Mouse (Mus musculus) layer of hippocampus, adult 18-20 months (tissue): ENCODE measurements around the gene Dnmt3b. TPM values are rescaled to one million over a fixed set of nuclear protein-coding genes. Genes with fewer than 3 reads are reported as not detected.
"Not testable (repeated sequence)": the region's sequence is repeated elsewhere in the genome, so short reads cannot be mapped to it uniquely, and the experiment has no call there.

Experiments used
- DNase-seq, 2 experiments: peaks; one replicate each; pipeline ENCODE4 v3.0.0; 2022; ENCODE audit warnings: low spot score in 2 of 2
- total RNA-seq, 2 experiments: library from RNA; stranded (reverse); gene quantifications; 2 replicates each; pipeline ENCODE4 v1.2.3; 2021

Dnmt3b gene
- total RNA-seq, 2 experiments from 2014 or later, result 0.87 to 1.5 TPM

DNA sequence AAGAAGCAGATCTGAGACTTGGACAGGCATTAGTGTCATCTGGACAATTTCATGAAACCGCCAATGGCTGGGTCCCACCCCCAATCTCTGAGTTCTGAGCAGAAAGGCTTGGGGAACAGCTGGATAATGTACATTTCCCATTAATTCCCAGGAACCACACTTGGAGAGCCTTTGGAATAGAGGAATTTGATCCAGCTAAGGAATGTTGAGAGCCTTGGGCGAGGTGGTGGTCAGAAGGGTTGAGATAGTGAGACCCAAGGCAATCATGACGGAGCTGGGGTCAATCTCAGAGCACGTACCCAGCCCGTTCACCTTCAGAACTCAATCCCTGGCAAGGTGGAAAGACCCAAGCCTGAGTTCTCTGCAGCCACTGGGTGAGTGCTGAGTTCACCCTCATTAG is 16.0 kb upstream of the Dnmt3b start:
- DNase-seq, result no peak

DNA sequence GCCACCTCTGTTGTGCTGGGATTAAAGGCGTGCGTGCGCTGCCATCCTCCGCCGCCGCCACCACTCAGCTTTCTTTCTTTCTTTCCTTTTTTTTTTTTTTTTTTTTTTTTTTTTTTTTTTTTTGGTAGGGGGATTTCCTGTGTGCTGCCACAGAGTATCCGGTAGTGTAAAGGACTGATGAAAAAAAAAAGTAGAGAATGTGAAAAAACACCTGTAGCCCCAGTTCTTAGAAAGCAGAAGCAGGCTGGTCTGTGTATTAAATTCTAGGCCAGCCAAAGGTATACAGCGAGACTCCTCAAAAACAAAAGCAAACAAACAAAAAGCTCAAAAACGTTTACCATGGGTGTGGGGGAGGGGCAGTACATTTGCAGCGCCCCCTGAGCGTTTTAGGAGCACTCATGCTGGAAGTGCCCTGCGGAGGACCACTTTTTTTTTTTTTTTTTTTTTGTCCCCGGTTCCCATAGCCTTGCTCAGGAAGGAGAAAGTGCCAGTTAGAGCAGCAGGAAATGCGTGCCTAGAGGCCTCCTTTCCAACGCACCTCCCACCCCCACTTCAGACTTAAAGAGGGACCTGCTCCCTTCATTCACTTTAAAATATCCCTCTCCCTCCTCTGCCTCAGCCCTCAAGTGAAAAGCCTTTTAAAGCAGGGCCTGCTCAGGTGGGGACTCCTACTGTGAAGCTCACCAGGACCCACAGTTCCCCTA is 10.1 kb upstream of the Dnmt3b start:
- DNase-seq, result no peak

DNA sequence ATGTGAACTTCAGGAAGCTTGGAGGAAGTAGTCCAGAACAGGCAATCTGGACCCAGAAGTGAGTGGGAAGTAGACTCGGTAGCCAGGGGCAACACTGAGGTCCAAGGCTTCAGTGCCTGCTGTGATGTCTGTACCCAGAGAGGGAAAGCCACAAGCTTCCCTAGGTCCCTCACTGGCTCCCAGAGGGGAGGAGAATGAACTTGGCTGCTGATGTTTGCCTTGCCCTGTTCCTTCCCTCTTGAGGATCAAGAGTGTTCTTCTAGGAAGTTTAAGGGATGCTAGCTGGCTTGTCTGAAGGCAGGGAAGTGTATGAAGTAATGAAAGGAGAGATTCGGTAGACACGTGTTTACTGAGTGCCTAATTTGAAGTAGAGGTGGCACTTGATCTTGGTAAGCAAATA is 6.8 kb upstream of the Dnmt3b start:
- DNase-seq, result no peak

DNA sequence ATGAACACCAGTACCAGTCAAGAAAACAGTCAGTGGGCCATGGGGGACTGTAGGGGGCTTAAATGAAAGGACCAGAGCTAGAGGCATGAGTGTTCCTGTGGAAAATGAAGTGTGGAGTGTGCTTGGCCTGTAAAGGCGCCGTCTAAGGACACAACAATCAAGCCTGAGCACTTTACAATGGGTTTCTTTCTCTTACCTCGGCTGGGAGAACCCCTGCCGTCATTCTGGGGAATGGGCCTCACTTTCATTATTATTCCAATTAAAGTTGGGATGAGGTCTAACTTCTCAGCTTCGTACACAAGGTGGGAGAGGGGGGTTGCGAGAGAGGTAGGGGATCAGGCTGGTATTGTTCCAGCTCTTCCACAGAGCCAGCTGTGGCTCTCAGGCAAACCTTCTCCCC is 6.3 kb upstream of the Dnmt3b start:
- no peak for DNase-seq

DNA sequence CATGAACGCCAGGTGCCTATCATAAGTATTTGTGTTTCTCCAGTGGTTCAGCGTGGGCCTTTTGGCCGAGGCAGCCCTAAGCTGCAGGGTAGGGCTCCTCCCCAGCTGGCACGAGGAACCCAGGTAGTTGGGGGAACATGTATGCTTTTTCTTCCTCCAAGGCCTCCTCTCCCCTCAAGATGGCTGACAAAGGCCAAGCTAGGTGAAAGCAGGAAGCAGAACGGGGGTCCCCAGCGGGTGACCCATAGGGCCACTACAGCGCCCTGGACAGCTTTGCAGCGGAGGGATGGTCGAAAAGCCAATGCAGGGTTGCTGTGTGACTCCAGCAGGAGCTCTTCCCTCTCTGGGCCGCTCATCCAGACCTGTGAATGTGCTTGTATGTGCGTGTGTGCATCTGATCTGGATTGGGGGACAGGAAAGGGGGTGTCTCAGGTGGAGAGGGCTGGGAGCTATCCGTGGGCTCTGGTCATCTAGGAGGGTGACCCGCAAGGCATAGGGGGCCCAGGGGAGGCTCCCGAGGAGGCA is 415 bp upstream of the Dnmt3b start:
- peak in 1 of 2 experiments; percentile 2 for DNase-seq

DNA sequence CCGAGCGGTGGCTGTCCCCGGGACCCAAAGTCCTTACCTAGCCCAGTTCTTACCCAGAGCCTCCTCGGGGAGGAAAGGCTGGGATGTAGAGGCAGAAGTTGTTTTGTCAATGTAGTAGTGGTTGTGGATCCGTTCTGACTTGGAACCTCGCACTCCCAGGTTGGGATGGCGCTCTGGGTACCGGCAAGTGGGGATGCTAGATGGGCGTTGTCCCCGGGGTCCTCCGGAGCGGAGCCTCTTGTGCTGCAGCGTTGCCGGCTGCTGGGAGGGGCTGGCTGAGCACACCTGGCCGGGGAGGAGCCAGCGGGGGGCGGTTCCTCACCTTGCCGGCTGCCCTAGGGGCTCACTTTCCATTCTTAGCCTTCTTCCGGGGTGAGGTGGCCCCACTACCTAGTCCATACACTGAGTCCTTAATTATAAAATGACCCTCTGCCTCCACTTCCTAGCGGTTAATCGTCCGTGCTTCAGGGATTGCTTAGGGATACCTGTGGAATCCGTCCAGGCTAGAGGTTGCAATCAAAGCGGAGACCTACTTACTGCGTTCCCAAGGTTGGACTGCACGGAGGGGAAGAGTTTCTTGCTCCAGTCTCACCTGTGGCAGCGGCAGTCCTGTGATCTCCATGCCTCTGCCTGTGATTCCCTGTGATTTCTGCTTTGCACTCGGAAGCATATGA is 901 bp downstream of the Dnmt3b start:
- no peak for DNase-seq

DNA sequence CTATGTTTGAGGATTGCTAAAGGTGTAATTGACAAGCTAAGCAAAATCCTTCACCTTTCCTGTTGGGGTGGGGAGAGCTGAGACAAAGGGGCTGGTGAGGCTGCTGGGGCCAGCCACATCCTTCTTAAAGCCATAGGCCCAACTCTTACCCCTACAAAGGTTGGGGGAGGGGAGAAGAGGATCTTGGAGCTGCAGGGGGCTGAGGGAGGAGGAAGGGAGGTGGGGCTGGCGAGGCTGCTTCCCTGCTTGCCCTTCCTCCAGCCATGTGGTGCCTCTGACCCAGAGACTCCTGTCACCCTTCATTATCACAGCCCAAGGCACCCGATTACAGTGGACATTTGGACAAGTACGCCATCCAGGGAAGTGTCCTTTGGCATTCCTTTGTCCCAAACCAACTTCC is 2.4 kb downstream of the Dnmt3b start:
- no peak for DNase-seq

DNA sequence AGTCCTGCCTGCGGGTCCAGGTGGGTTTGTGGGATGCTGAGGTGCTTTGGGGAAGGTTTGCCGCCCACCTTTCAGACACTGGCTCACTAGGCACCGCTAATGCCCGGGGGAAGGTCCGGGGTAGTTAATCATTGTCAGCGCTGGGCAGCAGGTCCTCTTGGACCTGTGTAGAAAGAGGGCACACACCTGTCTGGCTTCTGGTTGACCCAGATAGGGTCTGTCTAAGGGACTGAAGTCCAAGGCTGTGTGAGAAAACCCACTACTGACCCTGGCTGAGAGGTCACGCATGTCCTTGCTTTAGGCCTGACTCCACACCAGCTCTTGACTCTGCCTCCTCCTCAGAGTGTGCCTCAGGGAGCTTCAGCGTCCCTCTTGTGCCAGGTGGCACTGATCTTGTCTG is 8.4 kb downstream of the Dnmt3b start:
- DNase-seq, result not testable (repeated sequence)

DNA sequence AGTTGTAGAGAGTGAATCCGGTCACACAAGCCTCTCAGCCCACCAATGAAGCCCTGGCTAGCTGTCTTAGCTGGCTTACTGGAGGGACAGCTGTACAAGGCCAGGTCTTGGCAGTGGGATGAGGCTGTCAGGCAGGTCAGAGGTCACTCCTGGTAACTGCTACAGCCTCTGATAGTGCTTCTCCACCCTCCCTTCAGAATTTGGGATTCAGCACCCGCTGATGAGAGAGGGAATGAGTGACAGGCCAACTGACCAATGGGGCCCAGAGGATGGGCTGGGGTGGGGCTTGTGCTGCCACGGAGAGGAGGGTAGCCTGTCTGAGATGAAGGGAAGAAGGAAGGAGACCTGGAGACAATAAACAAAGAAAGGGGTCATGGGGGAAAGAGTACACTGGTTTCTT is 11.4 kb downstream of the Dnmt3b start:
- no peak for DNase-seq

DNA sequence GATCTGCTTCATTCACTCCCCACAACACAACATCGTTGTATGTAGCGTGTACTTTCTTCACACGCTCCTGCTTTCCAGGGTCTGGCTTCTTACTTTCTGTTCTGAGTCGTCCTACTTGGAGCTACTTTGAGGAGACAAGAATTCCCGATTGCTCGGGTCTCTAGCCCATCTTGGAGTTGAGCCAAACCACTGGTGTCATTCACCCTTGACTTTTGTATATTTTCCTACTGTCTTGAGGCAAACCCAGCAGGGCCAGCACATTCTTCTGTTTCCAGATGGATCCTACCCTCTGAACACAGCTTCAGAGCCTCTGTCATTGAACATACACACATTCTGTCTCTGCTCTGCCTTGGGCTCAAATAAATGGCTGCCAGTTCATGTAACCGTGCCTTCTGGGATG is 16.2 kb downstream of the Dnmt3b start:
- no peak for DNase-seq

DNA sequence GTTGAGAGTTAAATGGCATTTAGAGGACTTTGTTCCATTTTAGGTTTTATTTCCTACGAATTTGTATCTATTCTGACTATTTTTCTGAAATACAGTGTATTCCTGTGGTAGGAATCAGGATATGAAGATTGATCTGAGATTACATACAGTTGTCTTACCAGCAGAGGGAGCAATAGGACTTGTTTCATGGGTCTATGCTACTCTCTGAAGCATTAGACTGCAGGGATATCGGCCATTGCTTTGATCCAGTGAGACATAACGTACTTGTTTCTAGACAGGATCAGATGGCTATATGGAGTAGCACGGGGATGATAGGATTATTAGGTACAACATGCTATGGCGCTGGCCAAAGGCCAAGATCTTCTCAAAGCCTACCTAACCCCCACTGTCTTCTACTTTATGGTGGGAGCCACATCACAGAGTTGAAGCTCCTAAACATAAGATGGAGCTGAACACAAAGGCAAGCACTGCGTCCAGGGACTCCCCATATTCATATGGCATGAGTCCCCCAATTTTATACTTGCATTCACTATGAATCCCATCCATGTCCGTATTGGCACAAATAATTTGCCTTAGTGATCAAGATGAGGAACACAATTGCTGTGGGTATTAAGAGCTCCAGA is 19.6 kb downstream of the Dnmt3b start:
- DNase-seq, result peak; percentile 8 to 78

DNA sequence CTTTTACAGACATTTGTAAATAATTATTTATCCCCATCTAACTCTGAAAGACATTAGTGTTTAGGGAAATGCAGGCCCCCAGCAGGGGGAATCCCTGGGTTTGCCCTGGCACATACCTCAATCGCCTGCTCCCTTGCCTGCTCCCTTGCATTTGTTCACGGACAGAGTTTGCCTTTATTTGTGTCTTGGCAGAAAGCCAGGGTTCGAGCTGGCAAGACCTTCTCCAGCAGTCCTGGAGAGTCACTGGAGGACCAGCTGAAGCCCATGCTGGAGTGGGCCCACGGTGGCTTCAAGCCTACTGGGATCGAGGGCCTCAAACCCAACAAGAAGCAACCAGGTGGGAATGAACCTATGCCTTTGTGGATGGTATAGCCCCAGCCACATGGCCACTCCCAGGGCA is 20.9 kb downstream of the Dnmt3b start:
- no peak for DNase-seq

DNA sequence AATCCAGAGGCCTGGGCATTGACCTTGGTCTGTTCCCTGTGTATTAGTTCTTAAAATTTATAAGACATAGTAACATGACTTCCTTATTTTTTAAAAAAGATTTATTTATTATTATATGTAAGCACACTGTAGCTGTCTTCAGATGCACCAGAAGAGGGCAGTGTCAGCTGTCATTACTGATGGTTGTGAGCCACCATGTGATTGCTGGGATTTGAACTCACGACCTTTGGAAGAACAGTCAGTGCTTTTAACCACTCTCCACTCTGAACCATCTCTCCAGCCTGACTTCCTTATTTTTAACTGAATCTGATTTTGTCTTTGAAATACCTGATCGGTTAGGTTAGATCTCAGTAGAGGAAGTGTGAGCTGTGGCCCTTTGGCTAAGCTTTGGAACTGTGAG is 23.4 kb downstream of the Dnmt3b start:
- DNase-seq, result no peak

DNA sequence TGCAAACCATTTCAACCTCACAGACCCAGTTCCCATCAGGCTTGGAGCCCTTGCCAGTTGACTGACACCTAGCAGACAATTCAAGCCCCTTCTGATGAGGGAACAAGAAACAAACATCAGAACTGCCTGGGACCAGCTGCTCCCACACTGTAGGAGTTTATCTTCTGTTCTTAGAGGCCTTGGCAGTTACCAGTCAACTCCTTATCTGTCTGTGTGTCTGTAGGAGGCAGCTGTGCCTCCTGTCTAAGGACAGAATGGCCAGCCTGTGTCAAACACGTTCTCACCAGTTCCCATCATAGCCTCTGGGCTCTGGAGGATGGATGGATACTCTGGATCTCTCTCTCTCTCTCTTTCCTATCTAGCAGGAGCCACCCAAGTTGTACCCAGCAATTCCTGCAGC is 26.1 kb downstream of the Dnmt3b start:
- not testable (repeated sequence) for DNase-seq

DNA sequence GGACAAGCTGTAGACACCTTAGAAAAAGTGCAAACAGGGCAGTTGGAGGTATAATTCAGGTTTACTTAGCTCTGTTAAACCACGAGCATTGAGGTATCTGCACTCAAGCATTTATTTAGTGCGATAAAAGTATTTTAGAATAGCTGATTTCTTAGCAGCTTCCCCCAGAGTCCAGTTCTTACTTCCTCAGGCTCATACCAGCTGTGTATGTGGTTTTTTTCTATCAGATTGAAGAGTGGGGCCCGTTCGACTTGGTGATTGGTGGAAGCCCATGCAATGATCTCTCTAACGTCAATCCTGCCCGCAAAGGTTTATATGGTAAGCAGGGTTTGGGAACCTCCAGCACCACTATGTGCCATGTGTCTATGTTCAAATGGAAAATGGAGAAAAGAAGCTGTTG is 27.7 kb downstream of the Dnmt3b start:
- no peak for DNase-seq

DNA sequence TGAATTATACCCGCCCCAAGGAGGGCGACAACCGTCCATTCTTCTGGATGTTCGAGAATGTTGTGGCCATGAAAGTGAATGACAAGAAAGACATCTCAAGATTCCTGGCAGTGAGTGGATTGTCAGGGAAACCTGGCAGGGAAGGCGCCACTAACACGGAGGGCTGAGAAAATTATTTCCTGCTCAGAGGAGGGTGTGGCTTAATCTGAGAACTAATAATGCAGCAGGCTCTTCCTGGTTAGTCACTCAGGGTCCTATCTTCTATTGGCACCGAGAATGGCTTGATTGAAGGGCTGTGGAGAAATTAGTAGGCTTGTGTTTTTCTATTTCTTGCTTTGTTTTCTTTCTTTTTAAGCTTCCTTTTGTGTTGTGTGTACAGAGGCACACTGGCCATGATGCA is 28.3 kb downstream of the Dnmt3b start:
- no peak for DNase-seq

DNA sequence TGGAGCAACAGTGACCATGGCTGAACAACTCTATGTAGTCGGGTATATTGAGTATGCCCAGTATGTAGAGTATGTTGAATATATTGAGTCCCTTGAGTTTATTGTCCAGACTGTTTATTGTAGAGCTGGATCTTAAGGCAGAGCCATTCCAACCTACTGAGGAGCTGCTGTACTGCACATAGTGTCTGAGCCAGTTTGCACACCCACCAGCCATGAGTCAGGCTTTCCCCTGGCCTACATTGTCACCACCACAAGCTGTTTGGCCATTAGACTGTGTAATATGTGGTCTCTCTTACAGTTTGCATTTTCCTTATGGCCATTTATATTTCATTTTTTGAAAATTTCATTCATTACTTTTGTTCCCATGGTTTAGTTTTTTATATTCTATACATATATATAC is 30.7 kb downstream of the Dnmt3b start:
- peak in 1 of 2 experiments; percentile 36 for DNase-seq

DNA sequence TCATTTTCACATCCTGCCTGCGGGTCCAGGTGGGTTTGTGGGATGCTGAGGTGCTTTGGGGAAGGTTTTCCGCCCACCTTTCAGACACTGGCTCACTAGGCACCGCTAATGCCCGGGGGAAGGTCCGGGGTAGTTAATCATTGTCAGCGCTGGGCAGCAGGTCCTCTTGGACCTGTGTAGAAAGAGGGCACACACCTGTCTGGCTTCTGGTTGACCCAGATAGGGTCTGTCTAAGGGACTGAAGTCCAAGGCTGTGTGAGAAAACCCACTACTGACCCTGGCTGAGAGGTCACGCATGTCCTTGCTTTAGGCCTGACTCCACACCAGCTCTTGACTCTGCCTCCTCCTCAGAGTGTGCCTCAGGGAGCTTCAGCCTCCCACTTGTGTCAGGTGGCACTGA is 44.2 kb downstream of the Dnmt3b start:
- DNase-seq, result not testable (repeated sequence)

DNA sequence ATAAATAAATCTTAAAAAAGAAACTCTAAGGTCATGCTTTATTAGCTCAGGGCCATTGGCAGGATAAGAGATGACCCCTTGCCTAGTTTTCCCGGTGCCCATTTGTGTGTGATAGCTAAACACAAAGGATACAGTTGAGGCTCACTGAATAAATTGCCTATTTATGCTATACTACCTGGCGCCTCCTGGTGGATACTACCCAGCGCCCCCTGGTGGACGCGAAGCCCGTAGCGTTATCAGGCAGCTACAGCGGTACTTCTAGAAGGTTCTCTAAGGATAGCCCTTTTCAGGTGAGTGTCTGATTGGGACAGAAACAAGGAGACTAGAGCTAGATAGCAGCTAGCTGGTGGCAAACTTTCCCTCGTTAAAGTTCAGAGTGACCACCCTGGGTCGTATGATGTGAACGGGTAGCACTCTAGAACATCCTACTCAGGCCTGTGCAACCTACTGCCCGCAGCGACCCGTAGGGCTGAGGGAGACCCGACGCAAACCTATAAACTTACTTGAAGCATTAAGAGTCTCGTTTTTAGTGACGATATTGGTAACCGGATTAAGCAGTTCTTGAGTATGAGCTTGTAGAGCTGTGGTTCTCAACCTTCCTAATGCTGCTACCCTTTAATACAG is 45.3 kb downstream of the Dnmt3b start:
- DNase-seq, result peak in 1 of 2 experiments; percentile 23

DNA sequence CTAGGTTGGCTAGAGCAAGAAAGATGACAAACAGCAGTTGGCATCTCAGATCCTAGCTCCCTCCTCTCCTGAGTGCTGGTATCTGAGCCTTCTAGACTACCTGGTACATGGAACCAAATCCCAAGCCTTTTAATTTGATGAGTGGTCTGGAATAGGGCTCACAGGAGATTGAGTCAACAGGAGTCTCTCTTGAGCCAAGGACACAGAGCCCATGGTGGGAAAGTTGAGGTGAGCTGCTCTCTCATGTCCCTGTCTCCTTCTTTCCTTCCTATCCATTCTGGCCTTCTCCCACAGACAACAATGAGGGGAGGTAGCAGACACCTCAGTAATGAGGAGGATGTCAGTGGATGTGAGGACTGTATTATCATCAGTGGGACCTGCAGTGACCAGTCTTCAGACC is 47.1 kb downstream of the Dnmt3b start, which contains the start of gene Dnmt3c:
Dnmt3c (plus strand) TSS at position 301 of the 400 bp plus-strand sequence.
- no peak for DNase-seq

DNA sequence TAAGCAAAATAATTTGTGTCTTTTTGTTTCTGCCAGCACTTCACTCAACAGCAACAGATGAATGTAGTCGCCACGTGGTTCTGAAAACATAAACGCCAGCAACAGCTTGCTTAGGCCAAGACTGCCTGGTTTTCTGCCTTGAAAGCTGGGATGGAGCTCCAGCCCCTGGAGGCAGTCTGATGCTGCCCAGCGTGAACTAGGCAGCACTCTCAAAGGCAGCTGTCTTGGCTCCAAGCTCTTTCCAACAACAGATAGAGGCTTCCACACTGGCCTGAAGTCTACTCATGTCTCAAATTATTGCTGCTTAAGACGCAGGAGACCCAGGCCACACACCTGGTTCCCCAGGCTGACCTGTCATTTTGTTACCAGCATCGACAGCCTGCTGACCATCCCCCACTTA is 54.1 kb downstream of the Dnmt3b start:
- no peak for DNase-seq
